Mouse (Mus musculus) ovary, postnatal 36 days (tissue): Measurements from ENCODE around the gene Grin2c.

Experiments
- DNase-seq: peaks from one replicate; pipeline ENCODE4 v3.0.0; 2022; ENCODE audit warnings: low spot score, mixed read lengths

Grin2c gene

DNA sequence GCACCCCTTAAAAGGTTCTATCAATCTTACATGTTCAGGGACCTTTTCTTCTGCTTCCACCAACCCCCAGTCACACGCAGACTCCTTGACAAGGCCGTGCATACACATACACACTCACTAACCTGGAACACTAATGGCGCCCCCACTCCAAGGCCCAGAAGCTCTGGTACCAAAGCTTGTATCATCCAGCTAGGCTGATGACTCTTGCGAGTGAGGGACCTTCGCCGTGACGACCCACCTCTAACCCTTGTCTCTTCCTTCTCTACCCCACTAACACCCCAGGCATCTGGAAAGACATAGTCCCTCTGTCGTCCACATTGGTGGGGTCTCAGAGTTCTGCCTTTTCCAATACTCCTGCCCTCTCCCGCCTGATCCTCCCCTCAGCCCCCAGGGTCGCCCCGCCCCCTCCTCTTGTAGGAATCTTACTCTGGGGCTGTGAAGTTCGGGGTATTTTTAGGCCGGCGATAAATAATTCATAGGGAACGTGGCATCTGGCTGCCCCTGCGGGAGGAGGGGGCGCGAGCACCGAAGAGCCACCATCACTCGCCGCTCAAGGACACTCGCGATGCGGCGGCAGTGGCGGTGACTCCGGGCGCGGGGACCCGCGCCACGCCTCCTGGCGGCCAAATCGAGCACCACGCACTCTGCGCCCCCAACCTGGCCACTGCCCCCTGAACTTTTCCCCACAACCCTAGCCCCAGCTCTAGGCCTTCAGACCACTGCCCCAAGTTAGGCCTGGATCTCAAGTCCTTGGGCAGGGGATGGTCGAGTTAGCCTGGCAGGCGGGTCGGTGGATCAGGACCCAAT, 2.0 kb downstream of the Grin2c start:
- DNase-seq: no peak

DNA sequence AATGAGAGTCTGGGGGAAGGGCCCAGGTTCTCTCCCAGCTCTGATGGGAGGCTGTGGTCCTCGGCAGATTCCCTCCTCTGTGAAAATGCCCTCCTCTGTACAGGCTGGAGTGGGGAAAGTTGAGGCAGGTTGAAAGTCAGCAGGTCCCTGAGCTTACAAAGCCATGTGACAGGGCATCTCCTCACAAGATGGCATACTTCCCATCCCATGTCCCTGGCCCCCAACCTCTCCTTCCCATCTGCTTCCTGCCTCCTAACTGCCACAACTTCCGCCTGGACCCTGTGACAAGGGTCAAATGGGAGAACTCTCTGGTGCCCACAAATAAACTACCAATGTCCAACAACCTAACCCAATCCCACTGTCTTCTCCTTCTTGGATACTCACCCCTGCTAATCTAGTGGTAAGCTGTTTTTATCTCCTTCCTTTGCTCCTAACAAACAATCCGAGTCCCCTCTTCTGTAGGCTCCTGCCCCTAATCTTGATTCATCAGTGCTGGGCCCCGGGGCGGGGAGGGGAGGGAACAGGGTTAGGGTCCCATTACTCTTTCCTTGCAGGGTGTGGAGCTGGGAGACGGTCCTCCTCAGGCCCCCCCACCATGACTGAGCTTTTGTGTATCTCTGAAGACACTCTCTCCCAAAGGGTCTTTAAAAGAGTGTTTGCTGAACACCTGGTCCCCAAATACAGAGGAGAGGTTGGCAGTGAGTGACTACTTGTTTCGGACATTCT, 2.7 kb downstream of the Grin2c start:
- DNase-seq: no peak

DNA sequence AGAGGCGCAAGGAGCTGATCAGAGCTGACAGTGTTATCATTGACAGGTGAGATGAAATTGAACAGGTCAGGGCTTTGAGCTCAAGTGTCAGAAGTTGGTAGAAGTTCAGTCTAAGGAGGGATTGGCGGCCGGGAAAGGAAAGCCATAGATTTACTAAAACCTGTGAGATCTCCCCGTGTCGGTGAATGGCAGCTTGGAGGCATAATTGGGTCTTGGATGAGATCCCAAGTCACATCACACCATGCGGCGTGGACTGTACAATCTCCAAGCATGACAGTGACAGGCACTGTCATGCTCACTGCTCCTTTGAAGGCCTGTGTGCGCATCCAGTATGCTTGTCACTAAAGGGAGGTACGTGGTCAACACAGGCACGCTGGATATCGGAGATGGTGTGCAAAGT, 4.1 kb downstream of the Grin2c start:
- no peak for DNase-seq

DNA sequence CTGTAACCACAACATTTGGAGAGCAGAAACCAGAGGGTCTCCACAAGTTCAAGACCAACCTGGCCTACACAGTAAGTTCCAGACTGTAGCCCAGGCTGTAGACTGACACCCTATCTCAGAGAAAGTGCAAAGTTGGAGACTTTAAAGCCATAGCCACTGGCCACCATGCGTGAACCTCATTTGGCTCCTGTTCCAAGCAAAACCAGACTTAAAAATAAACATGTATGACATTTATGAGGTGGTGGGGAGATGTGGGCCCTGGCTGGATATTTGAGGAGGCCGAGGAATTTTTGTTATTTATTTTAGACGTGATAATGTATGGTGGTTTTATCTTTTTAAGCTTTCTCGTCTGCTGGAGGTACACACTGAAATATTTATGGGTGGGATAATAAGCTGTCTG, 7.9 kb downstream of the Grin2c start:
- no peak for DNase-seq

DNA sequence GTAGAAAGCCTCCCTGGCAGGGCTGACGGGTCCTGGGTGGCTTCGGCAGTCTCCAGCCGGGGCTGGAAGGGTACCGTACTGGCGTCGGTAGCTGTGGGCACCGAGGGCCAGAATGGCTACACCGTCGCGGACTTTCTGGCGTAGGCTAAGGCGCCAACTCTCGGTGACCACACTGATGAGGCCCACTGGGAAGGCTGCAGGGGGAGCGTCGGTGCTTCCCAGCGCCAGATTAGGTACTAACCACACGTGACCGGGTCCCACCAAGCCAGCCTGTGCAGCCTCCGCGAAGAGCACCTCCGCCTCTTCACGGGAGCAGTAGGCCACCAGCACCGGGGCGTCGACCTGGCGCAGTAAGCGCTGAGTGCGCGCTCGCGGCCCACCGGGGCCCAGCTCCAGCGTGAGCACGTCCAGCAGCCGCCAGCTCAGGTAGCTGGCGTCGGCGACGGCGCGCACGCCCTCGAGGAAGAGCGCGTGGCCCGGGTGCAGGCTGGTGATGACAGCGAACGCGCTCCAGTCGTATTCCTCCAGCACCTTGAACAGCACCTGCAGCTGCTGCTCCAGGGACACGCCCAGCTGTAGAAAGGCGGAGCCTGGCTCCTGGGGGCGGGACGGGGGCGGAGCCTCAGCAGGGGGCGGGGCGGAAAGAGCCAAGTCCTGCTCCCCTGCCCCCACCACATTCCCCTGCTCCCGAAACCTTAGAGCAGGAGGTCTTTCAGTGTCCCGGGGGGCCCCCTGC, 9.1 kb downstream of the Grin2c start:
- DNase-seq: no peak

DNA sequence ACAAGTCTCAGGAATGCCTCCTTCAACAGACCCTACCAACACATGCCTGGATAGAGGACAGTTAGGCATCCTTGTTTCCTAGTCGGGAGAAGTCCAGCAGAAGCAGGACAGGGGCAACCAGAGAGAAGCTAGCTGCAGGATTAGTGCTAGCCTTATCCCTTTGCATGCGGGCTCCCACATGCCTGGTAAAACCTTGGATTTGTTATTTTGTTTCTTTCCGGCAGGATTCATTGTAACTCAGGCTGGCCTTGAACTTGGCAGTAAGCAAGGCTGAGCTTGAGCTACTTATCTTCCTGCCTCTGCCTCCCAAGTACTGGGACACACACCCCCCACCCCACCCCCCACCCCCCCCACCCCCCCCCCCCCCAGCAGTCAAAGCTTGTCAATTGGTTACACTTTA, 15.8 kb downstream of the Grin2c start:
- DNase-seq: no peak

DNA sequence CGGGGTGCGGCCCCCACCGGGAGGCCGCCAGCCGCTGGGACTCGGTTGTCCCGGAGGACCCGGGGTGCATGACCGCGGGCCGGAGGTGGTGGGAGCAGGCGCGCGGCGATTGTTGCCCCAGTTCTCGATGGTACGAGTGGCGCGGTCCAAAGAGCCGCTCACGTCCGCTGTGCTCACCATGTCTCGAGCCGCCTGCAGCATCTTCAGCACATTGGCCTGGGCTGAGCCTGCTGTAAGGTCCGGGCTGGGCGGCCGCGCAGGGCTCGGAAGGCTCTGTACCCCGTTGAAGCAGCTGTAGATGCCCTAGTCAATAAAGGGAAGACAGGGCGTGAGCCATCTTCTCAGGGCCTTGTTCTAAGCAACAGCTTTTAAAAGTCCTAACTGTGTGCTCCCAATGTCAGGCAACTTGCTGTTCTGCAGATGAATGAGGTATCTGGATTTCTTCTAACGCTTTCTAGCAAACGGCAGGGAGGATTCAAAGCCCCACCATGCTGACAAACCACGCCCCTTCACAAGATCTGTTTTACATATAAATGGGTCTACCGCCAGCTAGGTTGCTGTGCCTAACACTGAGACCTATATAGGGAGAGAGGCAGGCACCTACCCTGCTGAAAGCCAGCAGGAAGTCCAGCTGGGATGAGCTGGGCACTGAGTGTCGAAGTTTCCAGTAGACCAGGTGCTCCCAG, 16.5 kb downstream of the Grin2c start:
- no peak for DNase-seq

DNA sequence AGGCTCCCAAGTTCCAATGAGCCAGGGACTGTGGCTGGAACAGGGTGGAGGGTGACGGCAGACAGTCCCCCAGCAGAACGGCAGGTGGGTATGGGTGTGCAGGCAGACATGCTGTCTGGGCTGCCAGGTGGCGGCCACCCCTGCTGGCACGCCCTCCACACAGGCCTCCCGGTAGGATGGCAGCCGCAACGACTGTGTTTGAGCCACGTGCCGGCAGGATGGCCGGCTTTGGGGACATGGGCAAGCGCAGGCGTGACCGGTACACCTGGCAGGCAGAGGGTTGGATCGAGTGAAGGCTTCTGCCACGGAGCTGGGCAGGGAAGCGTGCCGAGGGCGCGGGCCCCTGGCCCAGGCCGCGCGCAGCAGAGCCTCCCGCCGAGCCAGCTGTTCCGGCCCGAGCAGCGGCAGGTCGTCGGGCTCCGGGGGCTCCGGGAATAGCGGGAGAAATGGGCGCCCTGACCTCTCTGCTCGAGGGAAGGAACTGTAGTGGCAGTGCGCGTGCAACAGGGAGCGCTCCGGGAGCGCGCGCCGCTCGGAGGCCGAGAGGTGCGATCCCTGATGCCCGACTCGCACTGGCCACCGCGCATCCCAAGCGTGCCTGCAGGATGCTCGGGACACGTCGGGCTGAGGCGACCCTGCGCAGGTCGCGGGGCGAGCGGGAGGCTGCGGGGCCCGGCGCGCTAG, 17.2 kb downstream of the Grin2c start:
- DNase-seq: peak; percentile 46

DNA sequence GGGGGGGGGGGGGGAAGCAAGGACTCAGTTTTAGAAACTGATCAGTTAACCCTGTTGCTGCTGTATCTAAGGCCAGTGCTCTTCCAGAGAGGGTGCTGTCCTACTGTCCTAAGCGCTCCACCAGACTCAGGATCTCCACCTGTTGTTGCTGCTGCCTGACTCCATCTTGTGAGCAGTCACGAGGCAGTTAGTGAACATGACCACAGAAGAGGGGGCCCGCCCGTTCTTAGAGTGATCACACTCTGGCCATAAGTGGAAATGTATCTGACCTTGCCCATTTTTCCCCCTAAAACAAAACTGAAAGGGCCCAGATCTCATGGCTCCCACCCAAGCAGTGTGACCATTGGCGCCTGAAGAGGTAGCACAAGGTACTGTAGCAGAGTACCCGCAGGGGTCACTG, 19.1 kb downstream of the Grin2c start:
- no peak for DNase-seq

DNA sequence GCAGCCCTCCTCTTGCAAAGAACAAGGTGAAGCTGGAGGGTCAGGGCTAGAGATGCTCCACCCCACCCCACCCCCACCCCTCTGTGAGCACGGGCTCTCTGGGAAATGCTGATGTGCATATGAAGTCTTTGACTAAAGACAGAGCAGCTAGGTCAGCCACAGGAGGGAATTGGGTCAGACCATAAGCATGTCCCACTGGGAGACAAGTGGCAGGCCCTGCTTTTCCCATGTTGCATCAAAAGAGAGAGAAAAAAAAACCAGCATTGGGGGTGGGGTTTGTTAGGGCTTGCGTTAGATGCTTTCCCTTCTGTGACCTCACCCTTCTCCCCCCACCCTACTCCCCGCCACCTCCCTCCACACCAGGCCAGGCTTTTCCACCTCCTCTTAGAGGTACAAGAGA, 19.8 kb downstream of the Grin2c start:
- DNase-seq: no peak

DNA sequence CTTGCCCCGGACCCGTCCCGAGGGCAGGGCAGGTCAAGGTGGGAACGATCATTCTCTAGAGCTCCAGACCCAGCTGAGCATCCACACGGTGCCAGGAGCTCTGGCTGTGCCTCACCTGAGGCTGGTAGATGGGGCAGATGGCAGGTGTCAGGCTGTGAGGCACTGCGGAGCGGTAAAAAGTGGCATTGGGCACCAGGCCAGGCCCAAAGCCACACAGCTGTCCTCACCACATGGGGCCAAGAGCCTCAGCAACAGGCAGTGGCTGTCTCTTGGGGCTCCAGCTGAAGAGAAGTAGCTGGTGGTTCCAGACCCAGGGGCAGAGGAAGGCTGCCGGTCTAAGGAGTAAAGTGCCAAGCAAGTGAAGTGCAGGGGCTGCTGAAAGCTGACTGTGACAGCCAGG, 20.7 kb downstream of the Grin2c start:
- no peak for DNase-seq

DNA sequence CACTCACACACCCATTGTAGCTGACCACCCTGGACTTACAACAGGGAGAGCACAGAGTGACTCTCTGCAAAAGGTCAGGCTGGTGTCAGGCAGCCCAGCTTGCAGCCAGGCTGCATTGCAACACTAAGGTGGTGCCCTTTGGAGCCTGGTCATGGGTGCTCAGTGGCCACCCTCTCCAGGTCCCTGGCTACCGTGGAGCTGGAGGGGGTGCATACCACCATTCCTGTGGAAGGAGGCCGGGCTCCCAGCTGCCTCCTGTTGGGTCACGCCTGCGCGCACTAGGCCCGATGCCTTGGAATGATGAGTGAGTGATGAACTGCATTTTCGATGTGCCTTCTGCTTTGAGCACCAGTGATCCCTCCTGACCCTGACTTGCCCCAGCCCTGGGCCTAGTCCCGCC, 22.2 kb downstream of the Grin2c start:
- no peak for DNase-seq

DNA sequence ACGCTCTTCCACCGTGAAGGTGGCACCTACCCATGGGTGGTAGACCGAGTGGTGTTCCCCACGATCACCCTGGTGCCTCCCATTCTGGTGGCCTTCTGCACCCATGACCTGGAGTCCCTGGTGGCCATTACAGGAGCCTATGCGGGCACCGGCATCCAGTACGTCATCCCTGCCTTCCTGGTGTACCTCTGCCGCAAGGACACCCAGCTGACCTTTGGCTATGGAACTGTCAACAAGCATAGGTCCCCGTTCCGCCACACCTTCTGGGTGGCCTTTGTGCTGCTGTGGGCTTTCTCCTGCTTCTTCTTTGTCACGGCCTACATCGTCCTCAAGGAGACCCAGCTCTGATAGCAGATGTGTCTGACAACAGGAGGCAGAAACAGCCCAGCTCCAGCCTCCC, 23.3 kb downstream of the Grin2c start:
- DNase-seq: no peak

DNA sequence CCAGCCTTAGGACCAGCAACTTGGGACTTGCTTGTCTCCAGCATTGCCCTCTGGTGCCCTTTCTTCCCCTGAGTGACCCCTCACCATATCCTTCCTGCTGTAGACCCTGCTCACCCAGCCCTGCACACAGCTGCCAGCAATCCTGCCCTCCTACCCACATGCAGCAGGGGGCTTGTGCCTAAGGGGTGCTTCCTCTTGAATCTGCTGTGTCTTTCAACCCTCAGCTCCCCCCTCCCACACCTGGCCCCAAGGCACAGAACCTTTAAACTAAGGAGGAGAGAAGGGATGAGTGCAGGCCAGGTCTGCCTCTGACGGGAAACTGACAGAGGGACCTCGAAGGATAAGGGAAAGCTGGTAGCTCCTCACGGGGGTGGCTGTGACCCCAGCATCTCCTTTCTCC, 24.3 kb downstream of the Grin2c start:
- DNase-seq: no peak

DNA sequence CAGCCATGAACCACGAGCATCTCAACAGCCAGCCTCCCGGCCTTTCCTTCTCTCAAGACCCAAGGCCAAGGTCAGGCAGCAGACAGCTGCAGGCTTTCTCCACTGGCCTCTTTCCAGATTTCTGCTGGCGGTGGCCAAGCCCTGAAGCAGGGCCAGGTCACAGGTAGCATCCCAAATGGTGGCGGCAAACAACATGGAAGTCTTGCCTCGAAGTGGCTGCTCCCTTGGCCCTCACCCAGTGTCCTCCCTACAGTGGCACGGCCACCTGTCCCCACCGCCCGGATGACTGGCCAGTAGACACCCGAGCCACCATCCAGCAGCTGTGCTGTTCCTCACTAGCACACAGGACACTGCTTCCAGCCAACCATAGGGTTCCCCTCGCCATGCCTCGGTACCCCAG, 25.6 kb downstream of the Grin2c start:
- peak; percentile 32 for DNase-seq

DNA sequence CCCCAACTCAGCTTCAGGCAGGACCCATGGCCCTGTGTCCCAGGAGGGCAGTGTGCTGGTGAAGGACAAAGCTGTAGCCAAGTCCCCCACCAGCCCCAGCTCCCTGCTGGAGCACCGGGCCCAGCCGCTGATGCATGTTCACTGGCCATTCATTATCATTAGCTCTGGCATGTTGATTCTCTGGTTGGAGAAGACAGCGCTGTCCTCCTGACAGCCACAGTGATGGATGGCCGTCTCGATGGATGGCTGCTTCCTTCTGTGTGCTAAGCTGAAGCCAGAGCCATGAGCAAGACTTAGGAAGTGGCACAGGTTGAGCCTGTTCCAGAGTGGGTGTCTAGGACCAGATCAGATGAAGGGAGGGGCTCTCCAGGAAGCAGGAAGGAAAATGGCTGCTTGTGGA, 30.5 kb downstream of the Grin2c start:
- DNase-seq: no peak

DNA sequence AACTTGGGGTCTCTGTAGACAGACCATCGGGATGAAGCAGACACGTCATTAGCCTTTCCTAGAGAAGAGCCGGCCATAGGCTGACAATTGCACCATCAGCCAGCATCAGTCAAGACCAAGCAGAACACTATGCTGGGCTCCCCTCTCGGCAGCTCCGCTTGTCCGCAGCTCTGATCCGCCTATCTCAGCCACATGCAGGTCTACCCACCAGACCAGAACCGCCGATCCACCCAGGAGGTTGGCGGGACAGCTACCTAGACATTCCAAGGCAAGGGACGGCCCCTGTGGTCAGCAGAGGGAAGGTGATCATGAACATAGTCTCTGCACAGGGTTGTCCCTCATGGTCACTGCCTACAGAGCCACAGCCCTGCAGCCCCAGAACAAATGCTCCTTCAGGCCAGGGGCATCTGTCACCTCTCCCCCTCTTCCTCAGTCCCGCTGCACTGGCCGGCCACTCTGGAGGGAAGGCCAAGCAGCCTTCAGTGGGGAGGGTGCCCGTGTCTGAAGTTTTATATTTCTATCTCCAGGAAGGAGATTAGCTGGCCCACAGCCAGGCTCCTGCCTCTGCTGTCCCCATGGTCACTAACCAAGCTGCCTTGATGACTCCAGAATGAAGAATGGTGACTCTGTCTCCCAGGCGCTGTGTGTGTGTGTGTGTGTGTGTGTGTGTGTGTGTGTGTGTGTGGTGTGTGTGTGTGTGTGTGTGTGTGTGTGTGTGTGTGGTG, 32.6 kb downstream of the Grin2c start:
- peak; percentile 64 for DNase-seq

DNA sequence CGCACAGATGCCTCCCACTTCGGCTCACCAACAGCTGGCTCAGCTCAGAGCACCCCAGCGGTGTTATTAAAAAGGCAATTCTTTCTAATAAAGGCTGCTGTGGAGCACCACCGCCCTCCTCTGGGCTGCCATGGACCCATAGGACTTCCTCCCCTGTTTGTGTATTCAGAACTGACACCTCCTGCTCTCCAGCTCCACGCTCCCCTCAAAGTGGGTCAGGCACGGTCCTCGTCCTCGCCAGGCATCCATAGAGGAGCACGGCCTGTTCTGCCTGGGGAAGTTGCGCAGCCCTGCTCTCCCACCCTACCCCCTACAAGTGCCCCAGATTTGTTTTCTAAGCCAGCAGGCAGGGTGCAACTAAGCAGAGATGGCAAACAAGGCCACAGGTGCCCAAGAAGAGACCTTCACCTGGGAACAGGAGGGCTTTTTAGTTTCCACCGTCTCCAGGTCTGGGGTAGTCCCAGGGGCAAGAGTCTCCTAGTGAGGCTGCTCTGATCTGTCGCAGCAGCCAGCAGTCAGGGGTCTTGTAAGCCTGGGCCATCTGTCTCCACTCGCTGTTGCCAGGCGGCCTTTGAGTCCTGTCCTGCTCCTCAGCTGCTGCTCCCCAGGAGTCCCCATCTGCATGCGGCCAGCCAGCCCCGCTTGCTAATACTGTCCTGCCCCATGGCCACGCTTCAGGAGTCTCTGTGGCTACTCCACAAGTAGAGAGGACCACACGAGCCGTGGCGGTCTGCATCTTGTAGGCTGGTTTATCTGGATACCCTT, 33.3 kb downstream of the Grin2c start:
- DNase-seq: no peak

DNA sequence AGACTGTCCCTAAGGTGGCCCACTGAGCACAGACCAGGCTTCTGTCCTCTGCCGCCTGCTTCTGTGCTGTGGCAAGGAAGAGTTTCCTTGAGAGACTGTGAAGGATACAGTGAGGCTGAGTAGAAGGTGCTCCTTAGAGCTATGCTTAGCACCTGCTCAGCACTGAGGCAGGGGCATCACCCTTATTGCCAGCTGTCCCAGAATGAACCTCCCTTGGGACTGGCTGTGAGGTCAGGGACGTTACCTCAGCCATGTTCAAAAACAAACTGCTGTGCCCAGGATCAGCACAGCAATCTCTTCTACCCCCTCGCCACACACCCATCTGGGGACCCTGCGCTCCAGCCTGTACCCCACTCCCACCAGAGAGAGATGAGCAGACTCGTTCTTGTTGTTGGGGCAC, 34.2 kb downstream of the Grin2c start:
- no peak for DNase-seq

DNA sequence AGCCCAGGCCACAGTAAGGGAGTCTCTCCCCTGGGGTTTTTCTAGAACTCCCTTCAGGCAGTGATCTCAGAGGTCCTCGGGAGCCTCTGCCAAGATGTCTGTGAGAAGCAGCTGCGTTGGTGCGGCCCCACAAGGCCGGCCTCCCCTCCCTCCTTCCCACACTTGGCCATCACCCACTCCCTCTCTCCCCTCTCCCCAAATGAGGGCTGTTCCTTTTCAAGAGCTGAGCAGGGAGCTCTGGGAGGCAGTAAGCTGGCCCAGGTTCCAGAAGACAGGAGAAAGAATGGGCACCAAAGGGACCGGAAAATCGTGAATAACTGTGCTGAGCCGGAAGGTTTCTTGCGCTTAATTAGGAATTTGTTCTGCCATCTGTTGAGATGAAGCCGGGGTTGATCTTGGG, 35.1 kb downstream of the Grin2c start:
- DNase-seq: no peak
